Mouse (Mus musculus): ENCODE data around the gene Zfp867. TPM values are rescaled to one million over a fixed set of nuclear protein-coding genes. Genes with fewer than 3 reads are reported as not detected.

The Zfp867 gene
- total RNA-seq (2015; ENCODE audit: low replicate concordance) (not detected in 2 replicates), total RNA-seq (2017; ENCODE audit: low replicate concordance) (not detected in 2 replicates)

DNA sequence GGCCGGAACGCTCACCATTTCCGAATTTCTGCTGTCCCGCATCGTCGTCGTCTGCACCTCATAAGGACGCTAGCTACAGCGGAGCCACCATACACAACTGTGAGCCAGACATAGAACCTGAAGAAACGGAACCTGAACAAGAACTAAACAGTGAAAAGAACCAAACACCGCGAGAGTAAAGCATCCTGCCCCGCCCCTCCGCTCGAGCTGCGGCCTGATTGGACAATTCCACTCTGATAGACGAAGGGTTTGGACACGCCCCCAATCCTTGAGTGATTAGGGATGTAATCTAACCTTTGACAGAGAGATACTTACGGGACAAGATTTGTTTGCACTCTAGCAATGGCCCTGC is at the start of gene Zfp867:
TSS of gene Zfp867 (minus strand) at position 149 of the 352 bp plus-strand sequence.
- peak; percentile 73 for ATAC-seq (replicated peaks; ENCODE audit: low FRiP score, poor library complexity, severe bottlenecking)

DNA sequence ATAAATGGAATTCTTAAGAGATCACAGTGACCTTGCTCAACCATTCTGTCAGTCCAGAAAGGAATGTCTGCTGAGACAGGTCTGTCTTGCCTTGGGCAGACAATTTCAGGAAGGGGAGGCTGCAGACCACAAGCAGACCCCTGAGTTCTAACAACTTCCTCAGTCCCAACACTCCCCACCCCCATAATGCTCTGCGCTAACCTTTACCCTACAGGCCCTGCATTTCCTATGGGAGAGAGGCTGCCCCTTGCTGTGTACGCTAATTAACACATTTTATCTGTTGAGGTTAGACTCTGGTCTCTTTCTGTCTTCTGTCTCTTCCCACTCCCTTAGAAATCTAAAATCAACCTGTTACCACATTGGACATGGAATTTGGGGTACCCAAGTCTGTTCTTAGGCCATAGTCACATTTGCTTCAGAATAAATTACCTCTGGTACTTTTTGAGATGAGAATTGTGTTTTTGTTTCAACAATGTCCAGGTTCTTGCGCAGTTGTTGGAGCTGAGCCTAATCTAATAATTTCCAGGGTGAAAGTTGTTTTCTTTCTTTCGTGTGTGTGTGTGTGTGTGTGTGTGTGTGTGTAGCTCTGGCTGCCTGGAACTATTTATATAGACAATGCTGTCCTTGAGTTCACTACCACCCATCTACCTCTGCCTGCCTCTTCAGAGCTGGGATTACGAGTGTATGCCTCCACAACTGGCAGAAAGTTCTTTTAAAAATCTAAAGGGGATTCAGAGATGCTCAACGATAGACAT is 47.6 kb upstream of the Zfp867 start:
- no peak for ATAC-seq (replicated peaks; ENCODE audit: low FRiP score, poor library complexity, severe bottlenecking)

DNA sequence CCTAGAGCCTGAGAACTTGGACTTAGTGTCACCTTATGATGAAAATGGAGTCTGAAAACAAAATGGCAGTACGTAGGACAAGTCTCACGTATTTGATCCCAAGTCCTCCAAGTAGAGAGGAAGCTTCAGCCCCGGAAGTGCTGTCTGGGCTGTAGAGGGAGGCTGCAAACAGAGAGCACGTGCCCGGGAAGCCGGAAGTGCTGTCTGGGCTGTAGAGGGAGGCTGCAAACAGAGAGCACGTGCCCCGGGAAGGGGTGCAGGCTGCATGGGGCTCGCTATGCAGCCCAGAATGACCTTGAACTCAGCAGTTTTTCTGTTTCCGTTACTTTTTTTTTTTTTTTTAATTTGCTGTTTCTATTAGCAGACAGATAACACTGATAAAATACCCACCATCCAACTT is 46.0 kb upstream of the Zfp867 start:
- no peak for ATAC-seq (replicated peaks; ENCODE audit: low FRiP score, poor library complexity, severe bottlenecking)

DNA sequence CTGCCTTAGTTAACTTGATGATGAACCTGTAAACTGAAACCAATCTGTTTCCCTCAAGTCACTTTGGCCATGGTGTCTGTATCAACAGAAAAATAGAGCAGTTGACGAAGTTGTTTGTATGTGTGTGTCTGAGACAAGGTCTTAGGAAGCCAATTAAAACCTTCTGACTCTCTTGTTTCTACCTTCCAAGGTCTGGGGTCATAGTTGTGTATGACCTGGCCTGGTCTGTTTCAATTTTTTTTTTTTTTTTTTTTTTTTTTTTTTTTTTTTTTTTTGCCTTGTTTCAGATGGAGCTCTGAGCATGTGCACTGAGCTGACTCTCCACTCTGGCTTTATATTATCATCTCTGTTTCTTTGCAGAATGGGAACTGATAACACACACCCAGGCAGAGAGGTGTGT is 45.2 kb upstream of the Zfp867 start:
- ATAC-seq (replicated peaks; ENCODE audit: low FRiP score, poor library complexity, severe bottlenecking), result no peak

DNA sequence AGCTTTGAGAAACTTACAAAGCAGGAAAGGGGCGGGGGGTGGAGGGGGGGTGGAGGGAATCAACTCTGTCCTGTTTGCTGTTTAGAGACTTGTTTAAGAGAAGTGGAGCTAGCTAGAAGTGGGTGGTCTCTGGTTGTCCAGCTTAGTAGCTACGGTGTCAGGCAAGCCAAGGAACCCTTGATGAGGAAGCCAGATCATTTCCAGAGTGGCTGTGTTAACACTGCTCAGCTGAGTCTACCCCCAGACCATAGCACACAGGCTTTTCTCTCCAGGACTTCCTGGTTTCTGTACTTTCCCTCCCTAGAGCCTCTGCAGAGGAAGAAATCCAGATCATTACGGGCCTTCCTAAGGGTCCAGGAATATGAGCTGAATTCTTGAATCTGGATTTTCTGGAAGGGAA is 42.5 kb upstream of the Zfp867 start:
- no peak for ATAC-seq (replicated peaks; ENCODE audit: low FRiP score, poor library complexity, severe bottlenecking)

DNA sequence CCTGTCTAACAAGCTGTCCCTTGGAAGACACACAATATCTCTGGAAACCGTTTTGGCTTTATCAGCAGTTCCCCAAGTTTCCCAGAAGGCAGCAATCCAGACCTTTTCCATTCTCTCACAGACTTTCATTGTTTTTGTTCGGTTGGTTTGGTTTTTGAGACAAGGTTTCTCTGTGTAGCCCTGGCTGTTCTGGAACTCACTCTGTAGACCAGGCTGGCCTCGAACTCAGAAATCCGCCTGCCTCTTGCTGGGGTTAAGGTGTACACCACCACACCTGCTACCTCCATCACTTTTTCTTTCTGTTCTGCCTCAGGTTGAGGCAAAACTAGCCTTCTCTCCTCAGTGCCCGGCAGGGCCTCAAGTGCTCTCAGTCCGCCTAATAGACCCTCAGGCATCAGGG is 42.1 kb upstream of the Zfp867 start:
- no peak for ATAC-seq (replicated peaks; ENCODE audit: low FRiP score, poor library complexity, severe bottlenecking)

DNA sequence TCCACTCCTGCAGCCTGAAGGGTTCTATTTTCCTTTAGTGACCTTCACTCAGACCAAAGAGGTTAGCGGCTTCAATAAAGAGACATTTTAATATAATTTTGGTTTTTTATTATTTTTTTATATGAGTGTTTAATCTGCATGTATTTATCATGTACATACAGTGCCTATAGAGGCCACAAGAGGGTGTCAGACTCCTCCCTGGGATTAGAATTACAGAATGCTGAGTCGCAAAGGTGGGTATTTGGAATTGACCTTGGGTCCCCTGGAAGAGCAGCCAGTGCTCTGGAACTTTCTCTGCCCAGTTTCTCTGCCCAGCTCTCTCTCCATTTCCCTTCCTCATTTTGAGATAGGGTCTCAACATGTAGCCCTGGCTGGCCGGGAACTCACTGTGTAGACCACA is 41.3 kb upstream of the Zfp867 start:
- no peak for ATAC-seq (replicated peaks; ENCODE audit: low FRiP score, poor library complexity, severe bottlenecking)

DNA sequence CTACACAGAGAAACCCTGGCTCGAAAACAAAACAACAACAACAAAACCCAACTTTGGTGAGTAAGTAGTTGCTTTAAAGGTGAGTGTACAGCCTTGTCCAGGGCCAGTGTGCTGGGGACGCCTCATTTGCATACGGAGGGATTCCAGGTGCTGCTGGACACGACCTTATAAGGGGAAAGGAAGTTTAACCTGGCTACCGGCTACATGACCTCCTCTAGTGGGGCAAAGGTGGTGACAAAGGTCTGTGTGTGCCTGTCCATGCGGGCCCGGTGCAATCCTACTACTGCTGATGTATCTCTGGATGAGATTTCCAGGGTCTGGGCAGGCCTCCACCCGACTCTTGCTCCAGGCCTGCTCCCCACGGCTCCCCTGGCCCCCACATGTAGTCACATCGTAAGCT is 40.5 kb upstream of the Zfp867 start:
- no peak for ATAC-seq (replicated peaks; ENCODE audit: low FRiP score, poor library complexity, severe bottlenecking)

DNA sequence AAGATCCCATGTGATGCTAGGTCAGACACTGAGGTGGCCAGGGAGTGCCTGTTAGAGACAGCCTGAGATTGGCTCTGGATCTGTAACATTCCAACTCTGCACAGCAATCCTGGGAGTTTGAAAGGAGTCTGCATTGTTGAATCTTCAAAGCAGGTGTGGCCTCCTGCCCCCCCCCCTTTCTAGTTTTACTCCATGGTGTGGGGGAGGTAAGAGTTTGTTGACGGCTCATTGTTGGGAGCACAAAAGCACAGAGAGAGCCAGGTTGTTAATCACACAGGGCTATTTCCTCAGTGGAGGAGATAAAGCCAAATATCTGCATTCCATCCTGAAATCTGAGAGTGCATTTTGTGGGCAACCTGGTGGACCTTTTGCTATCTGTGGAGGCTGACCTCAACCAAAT is 39.3 kb upstream of the Zfp867 start:
- no peak for ATAC-seq (replicated peaks; ENCODE audit: low FRiP score, poor library complexity, severe bottlenecking)

DNA sequence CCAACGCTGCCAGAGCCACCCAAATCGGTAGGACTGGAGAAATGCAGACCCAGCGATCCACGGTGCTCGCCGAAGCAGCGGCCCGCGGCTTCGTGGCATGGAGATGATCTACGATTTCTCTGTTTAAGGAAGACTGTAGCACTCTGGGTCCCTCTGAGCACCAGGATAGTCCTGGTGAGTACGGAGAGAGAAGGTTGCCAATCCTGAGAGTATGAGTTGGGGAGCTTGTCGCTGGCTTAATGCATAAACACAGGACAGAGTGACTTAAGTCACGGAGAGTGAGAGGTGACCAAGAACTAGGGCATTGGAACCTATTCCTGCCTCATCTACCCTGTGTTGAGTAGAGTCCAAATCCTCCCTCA is 34.4 kb upstream of the Zfp867 start:
- ATAC-seq (replicated peaks; ENCODE audit: low FRiP score, poor library complexity, severe bottlenecking), result no peak

DNA sequence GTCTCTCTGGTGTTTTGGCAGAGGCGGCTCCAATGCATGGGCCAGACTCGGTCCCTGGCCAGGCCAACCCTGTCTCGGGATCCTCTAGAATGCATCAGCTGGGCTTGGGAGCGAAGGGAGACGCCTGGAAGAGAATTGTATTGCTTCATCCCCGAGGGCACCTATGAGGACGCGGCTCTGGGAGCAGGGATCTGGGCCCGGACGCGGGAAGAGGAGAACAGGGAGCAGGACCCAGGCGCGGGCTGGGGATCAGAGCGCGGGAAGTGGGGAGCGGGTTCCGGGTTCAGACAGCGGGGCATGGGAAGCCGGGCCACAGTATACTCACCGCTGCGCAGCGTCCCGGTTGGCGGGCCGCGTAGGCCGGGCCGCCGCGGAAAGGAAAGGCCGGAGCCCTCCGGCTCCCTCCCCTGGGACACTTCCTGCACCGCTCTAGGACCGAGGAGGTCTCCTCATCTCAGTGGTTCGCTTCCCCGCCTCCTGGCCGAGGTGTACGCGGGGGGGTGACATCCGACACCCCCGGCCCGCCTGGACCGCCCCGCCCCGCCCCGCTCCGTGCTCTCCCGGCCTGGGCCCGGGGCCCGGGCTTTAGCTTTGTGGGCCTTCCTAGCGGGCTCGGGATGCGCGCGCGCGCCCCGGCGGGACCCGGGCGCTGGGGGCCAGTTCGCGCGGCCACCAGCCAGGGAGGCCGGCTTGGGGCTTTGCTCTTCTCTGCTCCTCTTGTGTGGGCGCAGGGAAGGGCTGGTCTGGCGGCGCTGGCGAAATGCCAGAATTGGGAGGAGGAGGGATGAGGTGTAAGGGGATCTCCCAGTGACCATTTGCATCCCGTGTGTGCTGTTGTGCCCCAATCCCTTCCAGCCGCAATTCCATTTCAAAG is 33.8 kb upstream of the Zfp867 start:
- ATAC-seq (replicated peaks; ENCODE audit: low FRiP score, poor library complexity, severe bottlenecking), result 0 out of 2 replicates have a peak, but pooled peaks have one; percentile 26

DNA sequence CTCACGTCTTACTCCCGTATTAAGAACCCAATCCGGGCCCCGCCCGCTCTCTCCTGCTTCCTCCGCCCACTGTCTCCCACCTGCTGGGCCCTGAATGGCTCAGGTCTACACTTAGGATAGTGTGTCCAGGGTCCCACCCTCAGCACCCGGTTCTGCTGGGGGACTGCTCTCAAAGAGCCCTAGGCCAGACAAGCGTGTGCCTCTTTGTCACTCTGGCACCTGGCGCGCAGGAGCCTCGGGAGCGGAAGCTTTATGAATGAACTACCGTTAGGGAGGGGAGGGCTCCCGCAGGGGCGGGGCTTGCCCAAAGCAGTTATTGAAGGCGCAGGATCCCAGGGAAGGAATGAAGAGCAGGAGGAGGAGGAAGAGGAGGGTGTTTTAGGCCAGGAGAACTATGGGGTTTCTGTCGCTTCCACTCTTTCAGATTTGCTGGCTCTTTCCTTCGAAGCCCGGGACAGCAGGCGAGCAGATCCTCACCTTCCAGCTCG is 33.1 kb upstream of the Zfp867 start:
- ATAC-seq (replicated peaks; ENCODE audit: low FRiP score, poor library complexity, severe bottlenecking), result peak; percentile 48

DNA sequence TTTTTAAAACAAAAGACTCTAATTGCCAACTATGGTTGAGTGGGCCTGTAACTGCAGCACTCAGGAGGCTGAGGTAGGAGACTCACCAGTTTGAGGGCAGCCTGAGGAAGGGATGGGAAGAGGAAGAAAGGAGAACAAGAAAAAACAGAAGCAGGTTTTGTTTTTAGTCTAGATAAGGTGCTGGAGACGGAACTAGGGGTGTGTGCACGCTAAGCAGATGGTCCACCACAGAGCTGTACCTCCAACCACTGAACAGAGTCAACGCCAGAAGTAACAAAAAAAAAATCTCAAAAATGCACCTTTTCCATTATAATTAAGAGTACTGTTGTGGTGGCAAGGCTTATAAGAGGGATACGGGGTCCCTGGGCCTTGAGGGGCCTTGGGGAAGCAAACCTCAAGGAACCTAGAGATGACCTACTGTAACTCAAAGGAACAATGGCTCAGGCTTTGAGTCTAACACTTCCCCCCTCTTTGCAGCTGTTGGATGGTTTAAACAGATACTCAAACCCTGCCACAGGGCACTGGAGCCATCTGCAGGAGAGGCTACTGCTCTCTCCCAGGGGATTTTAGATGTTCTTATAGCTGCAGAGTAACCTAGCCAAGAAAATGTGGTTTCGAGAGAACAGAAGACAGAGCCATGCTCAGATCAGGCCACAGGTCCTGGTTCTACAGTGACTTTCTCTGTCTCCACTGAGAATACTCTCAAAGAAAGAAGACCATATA is 29.9 kb upstream of the Zfp867 start:
- no peak for ATAC-seq (replicated peaks; ENCODE audit: low FRiP score, poor library complexity, severe bottlenecking)

DNA sequence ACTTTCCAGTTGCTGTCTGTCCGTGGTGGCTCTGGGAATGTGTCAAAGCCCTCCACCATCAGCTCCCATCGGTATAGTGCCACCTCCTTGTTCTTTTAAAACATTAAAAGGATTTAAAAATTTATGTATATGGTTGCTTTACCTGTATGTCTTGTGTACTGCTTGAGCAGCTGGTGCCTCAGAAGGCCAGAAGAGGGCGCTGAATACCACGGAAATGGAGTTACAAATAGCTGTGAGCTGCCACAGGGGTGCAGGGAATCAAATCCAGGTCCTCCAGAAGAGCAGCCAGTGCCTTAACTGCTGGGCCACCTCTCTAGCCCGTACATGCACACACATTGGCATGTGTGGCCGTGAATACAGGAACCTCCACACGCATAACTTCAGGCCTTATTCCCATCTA is 25.5 kb upstream of the Zfp867 start:
- ATAC-seq (replicated peaks; ENCODE audit: low FRiP score, poor library complexity, severe bottlenecking), result no peak

DNA sequence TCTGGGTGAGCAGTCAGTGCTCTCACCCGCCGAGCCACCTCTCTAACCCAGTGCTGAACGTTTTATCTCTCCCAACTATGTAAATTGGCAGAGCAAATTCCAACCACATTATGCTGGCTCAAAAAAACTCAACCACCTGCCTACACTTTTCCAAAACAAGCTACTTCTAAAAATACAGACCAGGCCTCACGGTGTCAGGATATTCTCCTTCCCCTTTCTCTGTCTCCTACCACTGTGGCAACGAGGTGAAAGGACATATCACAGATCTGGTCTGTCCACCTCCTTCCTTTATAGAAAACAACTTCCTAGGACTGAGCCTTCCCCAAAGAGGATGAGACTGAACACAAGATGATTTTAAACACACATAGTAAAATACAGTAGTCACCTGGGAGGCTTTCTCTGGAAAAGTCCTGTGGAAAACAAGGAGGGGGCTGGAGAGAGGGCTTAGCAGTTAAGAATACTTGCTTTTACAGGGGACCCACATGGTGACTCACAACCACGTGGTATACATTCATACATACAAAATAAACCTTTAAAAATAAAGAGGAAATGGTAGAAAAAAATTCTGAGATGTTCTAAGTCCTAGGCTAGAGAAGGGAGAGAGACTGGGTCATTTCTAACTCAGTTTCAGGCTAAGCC is 24.5 kb upstream of the Zfp867 start:
- no peak for ATAC-seq (replicated peaks; ENCODE audit: low FRiP score, poor library complexity, severe bottlenecking)

DNA sequence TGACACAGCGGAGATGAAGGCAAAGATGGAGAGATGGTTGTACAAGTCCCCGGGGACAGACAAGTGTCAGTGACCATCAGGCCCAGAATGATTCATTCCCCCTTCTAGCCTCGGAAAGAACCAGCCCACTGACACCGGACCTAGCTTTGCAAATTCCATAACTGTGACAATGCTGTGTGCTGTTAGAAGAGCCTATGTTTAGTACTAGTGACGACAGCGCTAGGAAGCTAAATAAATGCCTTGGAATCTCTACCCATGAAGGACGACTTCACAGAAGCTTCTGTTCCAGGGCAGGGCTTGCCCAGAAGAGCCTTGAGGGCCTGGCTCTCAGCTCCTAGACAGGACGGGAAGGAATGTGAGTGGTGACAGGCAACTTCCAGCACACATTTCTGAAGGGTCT is 13.9 kb upstream of the Zfp867 start:
- ATAC-seq (replicated peaks; ENCODE audit: low FRiP score, poor library complexity, severe bottlenecking), result no peak

DNA sequence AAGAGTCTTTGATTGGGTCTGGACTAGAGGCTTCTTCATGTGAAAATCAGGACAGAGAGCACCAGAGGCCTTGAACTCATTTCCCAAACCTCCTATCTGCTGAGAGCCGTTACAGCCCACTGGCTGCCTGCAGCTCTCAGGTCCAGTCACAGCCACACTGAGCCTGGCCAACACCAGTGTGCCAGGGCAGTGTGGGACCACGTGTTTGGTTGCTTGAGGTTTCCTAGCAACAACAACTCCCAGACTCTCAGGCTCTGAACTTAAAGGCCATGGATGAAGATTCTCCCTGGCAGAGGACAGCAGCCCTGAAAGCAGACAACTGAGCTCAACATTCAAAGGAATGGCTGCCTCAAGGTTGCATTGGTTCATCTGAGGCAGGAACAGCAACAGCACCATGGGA is 13.4 kb upstream of the Zfp867 start:
- no peak for ATAC-seq (replicated peaks; ENCODE audit: low FRiP score, poor library complexity, severe bottlenecking)

DNA sequence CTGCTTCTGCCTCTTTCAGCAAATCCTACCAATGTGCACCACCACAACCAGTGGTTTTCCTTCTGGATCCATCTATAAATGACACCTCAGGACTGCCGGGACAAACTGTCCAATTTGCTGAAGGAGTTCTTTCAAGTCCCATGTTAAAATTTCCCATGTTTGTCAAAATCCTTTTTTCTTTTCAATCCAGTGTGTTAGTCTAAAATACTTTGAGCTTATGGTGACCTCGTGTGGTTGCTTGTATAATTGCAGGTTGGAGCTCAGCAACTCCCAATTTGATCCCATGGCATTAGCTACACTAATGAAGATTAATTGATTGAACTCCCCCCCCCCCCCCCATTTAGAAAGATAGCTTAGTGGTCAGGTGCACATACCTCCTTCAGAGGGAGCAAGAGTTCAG is 10.9 kb upstream of the Zfp867 start:
- no peak for ATAC-seq (replicated peaks; ENCODE audit: low FRiP score, poor library complexity, severe bottlenecking)

DNA sequence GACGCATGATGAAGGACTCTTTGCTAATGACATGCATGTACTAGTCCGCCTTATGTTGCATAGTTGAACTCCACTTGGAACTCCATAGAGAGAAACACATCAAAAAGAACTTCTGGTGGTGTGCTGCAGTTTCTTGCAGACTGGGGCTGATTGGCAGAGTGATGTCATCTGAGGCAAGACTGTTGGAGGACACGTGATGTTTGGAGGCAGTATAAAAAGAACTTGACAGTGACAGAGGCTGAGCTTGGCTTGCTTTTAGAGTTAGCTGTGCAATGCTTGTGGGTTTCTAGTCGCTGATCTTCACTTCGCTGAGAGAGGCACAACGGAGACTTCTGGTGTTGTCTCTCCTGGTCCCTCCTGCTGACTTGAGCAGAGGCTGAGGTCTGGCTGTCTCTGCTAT is 5.0 kb upstream of the Zfp867 start:
- ATAC-seq (replicated peaks; ENCODE audit: low FRiP score, poor library complexity, severe bottlenecking), result no peak

Data from erythroid progenitor cell, adult 5-6 weeks (primary cell).